Mouse (Mus musculus) layer of hippocampus, adult 11-12 months (tissue): Measurements from ENCODE around the gene Ptpn9.
"Not testable (repeated sequence)": the region's sequence is repeated elsewhere in the genome, so short reads cannot be mapped to it uniquely, and the experiment has no call there.

Experiments
- DNase-seq: peaks from one replicate; pipeline ENCODE4 v3.0.0; 2022; ENCODE audit warnings: low spot score

Gene Ptpn9

DNA sequence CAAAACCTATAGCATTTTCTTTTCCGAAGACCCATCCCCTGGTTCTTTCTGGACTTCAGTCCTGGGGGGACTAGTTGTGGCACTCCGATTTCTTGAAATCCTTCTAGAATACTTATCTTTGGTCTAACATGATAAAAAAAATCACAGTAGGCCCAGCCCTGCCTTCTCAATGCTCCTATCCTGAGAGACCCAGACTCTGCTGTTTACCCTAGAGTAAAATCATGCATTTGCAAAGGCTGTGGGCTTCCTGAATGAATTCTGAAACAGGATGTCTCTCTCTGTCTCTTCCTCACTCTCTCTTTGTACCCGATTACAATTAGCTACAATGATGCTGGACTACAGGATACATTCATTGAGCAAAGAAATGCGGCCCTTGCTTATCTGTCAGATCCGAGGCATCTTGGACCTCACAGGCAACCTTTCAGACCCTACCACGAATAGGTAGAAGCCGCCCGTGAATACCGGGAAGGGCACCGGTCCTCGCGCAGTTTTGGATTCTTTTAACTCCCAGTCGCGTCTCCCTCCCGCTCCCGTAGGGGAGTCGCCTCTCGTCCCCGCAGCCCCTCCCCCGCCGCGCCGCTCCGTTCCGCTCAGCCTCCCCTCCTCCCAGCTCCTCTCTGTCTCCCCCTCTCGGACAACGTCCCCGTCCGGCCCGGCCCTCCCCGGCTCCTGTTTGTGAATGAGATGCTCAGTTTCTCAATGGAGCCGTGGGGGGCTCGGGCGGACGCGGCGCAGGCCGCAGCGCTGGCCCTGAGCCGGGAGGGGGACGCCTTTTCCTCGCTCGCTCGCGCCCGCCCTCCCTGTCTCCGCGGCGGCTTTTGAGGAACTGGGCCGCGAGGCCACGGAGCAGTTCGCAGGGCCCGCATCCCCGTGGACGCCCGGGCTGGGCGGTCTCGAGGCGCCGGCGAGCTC lies at the start of gene Ptpn9:
TSS of gene Ptpn9 (plus strand) at position 638 of the 912 bp plus-strand sequence.
- DNase-seq = peak; percentile 84

DNA sequence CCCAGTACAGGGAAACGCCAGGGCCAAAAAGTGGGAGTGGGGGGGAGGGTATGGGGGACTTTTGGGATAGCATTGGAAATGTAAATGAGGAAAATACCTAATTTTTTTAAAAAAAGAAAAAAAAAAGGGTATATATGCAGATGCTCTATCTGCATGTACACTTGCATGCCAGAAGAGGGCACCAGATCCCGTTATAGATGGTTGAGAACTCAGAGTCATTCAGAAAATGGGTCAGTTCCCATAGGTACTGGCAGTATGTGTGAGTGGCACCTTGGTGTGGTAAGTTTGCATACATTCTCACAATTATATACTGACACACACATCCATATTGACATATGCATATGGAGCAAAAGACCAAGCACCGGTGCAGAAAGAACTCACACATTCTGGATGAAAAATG lies 47.2 kb upstream of the Ptpn9 start:
- not testable (repeated sequence) for DNase-seq

DNA sequence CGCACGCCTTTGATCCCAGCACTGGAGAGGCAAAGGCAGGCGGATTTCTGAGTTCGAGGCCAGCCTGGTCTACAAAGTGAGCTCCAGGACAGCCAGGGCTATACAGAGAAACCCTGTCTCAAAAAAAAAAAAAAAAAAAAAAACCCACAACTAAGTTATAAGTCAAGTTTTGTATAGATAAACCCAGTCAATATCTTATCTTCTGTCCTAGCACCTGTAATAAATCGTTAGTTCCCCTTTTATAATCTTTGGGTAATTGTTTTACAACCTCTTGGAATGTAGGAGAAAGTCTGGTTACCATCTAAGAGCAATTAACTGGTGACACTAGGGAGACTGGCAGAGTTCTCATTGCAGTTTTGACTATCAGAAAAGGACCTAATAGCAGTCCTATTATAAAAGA lies 46.0 kb upstream of the Ptpn9 start:
- not testable (repeated sequence) for DNase-seq

DNA sequence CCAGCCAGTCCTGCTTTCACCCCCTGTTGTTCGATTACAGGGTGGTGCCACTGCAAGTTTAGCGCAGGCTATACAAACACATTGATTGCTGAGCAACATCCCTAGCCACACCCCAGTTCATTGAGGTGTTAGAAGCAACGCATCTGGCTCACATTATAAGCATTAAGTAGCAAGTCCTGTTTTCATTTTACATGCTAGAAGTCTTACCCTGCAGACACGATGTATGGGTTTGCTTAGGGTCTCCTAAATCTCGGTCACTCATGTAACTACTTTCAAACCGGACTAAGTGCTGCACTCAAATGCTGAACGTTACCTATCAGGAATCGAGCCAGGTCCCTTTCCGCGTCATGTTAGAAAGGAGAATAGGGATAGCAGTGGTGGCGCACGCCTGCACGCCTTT lies 45.0 kb upstream of the Ptpn9 start:
- DNase-seq = no peak

DNA sequence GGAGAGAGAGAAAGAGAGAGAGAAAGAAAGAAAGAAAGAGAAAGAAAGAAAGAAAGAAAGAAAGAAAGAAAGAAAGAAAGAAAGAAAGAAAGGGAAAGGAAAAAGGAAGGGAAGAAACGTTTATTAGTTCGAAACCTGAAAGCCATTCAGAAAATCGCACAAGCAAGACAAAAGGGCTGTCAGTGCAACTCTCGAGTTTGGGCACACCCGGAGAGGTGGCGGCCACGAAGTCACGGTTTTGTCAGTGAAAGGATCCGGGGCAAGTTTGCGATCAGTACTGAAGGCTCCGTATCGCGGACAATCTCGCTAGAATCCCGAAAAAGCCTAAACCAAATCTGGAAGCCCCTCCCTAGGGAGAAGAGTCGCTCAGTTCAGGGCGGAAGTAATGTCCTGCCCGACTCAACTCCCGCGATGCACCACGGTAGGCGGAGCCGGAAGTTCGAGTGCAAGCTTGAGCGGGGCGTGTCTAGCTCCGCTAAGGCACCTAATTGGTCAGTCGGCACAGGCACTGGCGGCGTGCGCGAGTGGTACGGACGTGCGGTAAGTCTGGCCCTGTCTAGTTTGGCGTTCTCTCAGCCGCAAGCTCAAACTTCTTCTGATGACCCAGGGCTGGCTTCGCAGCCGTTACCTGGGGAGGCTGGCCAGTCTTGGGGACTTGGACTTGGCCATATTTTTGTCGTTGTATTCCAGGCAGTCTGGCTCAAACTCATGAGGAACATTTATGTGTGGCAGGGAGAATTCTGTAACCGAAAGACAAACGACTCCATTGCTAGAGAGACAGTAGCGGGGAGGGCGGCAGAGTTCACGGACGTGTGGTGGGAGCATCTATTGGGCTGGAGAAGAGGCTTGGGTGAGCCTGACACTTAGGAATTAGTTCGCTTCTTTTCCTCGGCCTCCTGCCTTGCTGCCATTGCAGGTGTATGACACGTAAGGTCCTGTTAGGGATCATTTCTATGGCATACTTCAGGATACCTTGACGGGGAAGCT lies 44.0 kb upstream of the Ptpn9 start, which contains the start of gene Snupn:
TSS of gene Snupn (plus strand) at position 465 of the 987 bp plus-strand sequence.
- DNase-seq = peak; percentile 96

DNA sequence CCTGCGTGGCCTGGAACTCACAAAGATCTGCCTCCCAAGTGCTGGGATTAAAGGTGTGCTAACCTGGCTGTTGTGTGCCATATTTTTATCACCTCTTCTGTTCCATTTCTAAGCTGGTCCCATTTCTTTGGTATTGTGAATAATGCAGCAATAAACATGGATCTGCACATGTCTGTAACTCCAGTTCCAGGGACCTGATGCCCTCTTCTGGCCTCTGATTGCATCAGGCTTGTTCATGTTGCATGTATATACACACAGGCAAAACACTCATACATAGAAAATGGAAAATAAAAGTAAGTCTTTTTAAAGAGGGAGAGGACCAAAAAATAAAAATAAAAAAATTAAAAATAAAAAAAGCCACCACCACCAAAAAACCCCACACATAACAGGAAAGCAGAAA lies 41.2 kb upstream of the Ptpn9 start:
- no peak for DNase-seq

- DNase-seq = no peak
Observed at GRCm38 (mm10) chr9:56956966-56957675, 37.6 kb upstream of the Ptpn9 start.

DNA sequence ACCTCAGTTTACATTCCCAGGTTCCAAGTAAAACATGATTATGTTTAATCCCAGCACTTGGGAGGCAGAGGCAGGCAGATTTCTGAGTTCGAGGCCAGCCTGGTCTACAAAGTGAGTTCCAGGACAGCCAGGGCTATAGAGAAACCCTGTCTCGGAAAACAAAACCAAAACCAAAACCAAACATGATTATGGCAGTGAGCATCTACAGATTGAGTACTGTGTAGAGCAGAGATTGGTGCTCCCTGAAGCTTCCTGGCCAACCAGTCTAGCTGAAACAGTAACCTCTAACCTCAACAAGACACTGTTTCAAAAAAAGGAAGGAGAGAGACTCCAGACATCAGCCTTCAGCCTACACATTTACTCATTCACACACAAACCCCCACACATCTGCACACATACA lies 36.0 kb upstream of the Ptpn9 start:
- no peak for DNase-seq

- no peak for DNase-seq
Observed at GRCm38 (mm10) chr9:56961591-56961990, 33.1 kb upstream of the Ptpn9 start.

GRCm38 (mm10) chr9:56970158-56970557 lies 24.6 kb upstream of the Ptpn9 start:
- DNase-seq = no peak

DNA sequence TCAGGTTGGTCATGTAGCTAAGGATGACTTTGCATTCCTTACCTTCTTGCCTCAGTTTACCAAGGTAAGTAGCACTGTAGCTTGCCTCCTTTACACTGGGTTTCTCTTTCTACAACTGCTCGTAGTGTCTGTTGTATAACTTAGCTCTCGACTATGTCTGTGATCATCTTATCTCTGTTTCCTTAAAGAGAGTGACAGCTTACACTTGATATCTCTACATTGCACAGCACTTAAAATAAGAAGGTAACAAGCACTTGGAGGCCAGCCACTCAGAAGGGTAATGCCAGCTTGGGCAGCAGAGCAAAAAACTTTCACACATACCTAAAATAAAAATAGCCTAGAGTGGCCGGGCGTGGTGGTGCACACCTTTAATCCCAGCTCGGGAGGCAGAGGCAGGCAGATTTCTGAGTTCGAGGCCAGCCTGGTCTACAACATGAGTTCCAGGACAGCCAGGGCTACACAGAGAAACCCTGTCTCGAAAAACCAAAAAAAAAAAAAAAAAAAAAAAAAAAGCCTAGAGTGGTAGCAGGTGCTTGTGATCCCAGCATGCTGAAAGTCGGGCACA lies 20.7 kb upstream of the Ptpn9 start:
- DNase-seq = no peak

DNA sequence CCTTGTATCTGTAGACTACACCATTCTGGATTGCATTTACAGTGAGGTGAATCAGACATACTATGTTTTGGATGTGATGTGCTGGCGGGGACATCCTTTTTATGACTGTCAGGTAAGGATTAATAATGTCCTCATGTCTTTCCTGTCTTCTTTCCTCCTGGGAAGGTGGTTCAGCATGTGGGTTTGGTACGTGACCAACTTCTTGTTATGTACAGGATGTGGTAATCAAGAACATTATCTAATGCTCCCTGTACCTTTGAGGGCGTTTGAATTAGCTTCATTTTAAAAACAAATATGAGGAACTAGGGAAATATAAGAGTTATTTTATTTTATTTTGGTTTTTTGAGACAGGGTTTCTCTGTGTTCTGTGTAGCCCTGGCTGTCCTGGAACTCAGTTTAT lies 19.5 kb upstream of the Ptpn9 start:
- DNase-seq = no peak

- DNase-seq = no peak
Observed at GRCm38 (mm10) chr9:56980186-56980585, 14.5 kb upstream of the Ptpn9 start.

- no peak for DNase-seq
Observed at GRCm38 (mm10) chr9:56981502-56981901, 13.2 kb upstream of the Ptpn9 start.

GRCm38 (mm10) chr9:56995198-56996027 lies 690 bp downstream of the Ptpn9 start:
- DNase-seq = peak; percentile 35

DNA sequence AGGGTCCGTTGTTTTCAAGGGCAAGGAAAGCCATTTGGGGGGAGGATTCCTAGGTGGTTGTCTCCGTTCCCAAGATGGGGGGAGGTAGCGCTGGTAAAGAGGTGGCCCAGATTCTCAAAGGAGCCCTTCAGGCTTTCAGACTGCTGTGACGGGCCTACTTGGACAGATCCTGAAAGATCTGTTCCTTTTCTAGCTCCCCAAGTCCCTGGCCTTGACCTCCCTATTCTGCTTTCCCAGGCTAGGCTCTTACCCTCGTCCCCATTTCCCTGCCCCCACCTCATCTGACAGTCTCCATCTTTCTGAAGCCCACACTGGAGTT lies 1.3 kb downstream of the Ptpn9 start:
- peak; percentile 11 for DNase-seq

- not testable (repeated sequence) for DNase-seq
Observed at GRCm38 (mm10) chr9:56997206-56997605, 2.5 kb downstream of the Ptpn9 start.

DNA sequence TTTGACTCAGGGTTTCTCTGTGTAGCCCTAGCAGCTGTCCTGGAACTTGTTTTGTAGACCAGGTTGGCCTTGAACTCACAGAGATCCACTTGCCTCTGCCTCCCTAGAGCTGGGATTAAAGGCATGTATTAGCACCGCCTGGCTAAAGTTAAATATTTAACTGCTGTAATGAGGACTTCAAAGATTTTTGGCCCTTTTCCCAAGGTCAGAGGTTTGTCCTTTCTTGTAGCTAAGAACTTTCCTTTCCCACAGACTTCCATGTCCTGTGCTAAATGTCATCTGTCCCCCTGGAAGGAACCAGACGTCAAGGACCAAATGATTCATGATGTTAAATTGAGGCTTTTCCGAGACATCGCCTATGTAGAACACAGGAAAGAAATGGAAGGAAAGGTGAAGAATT lies 8.3 kb downstream of the Ptpn9 start:
- DNase-seq = no peak

- DNase-seq = no peak
Observed at GRCm38 (mm10) chr9:57012393-57012792, 17.7 kb downstream of the Ptpn9 start.

- DNase-seq = no peak
Observed at GRCm38 (mm10) chr9:57012895-57013294, 18.2 kb downstream of the Ptpn9 start.

DNA sequence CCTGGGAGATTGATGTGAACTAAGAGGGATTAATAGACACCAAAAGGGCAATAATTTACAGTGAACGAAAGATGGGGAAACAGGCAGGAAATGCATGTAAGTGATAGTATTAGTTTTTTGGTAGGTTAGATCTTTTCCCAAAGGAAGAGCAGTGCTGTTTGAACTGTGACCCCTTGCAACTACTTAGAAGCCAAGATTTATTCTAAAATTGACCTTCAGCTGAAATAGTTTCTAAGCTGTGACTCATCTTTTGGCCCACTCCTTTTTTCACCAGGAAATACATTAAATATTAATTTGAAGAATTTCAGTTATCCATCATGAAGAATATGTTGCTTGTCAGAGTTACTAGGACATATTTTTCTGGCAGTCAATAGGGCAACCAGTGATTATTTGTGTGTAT lies 19.0 kb downstream of the Ptpn9 start:
- DNase-seq = no peak
